Mouse (Mus musculus): Measurements from ENCODE around the gene Hist1h2an.

GRCm38 (mm10) chr13:21751827-21752226 lies 35.2 kb downstream of the Hist1h2an start:
- TF ChIP-seq CTCF (IDR thresholded peaks at IDR 0.05) (no peak), EP300 (IDR thresholded peaks at IDR 0.05; ENCODE audit: insufficient read depth, low read depth, low read length) (no peak), POLR2A (IDR thresholded peaks at IDR 0.05; ENCODE audit: insufficient read depth, low read depth, low read length) (no peak)

All from heart, adult 2 months (tissue).